Mouse (Mus musculus): ENCODE results near the gene Trpm6.
A peak's percentile ranks its signal among the peaks of the same experiment; 100 is the strongest.

The Trpm6 gene

DNA sequence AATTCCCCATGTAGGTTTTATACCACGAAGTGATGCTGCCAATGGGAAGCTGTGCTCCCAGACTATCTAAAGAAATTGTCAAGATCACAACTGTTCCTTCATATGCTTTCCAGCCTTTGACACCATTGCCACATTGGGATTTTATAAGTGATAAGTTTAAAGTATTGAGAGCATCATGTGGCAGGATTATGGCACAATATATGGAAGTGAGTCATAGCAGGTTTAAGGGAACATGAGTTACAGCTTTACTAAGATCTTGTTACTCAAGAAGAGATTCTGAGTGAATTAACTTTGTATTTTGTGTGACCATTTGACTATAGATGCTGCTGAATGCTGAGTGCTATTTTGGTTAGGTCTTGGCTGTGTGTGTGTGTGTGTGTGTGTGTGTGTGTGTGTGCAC lies 21.8 kb downstream of the Trpm6 start:
- no peak for DNase-seq (ENCODE audit: low spot score in 2 of 2)

DNA sequence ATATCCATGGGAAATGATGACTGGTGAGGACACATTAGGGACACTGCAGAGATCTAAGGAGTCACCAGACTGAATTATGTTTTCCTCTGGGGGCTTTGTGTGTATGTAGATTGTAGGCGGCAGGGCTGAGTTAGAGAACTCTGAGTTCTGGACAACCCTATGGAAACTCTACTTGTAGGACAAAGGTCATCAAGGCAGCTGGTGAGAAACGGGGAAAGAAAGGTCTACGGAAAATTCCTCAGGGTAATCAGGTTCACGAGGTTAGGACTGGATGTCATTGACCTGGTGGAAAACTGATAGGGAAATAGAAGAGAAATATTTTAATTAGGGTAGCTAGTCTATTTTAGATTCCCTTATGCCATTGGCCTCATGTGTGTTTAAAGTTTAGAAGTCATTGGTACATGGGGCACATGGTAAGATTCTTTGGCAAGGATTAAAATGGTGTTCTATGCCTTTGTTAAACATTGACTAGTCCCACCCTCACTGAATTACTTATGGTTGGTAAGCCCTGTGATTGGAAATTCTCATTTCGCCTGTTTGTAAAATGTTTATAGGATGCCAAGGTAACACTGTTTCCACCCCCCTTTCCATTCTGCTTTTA lies 23.2 kb downstream of the Trpm6 start:
- DNase-seq (ENCODE audit: low spot score in 2 of 2): no peak

DNA sequence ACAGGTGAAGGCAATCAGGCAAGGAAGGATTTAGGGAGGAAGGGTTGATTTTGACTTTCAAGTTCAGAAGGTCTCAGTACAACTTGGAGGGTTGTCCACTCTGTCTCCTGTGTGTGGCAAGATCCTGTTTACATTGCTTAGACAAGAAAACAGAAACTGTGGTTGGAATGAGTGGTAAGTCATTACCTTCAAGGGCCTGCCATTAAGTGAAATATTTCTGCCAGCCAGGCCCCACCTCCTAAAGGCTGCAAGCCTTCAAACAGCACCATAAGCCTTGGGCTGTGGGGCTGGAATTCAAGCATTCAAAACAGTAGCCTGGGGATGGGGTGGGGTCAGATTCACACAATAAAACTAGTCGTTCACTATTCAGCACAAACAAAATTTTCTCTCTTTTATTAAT lies 24.3 kb downstream of the Trpm6 start:
- no peak for DNase-seq (ENCODE audit: low spot score in 2 of 2)

DNA sequence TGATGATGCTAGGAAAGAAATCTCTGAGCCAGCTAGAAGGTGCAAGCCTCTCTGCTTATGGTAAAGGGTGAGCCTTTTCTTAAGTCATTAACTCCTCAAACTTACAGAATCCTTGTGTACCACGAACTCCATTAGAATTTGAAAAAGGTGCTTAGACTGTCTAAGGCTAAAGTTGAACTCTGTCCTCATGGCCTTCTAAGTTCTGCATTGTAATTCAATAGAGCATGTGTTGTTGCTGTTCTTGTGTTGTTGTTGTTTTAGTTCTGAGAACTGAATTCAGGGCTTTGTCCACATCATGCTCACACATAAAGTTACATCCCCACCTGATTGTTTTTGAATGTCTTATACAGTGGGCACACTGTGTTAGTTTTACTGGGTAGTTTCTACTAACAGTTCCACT lies 49.9 kb downstream of the Trpm6 start:
- DNase-seq (ENCODE audit: low spot score in 2 of 2): no peak

DNA sequence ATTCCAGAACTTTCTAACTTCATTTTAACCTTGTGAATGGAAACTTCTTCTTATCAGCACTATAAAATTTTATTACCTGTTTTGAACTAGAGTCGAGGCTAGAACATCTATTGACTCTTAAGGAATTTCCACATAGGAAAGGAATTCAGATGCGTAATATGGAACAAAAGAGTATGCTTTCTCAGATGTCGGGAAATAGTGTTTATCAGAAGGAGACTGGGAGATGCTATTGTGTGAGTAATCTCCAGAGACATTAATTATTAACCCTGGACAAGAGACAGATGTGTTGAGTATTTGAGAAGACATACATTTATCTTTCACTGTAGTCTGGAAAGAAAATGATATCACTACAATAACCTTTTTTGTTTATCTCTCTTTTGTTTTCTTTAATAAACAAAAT lies 61.5 kb downstream of the Trpm6 start:
- no peak for DNase-seq (ENCODE audit: low spot score in 2 of 2)

DNA sequence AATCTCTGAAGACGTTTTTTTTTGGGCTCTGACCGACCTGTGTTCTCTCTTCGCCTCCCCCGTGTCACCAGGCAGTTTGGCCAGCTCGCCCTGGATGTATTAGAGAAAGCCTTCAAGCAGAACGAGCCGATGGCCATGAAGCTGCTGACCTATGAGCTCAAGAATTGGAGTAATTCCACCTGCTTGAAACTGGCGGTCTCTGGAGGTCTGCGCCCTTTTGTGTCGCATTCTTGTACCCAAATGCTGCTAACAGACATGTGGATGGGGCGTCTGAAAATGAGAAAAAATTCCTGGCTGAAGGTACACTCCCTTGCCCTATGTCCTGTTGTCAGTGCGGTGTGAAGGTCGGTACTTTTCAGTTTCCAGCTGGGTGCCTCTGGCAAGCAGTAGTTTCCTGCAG lies 65.4 kb downstream of the Trpm6 start:
- DNase-seq (ENCODE audit: low spot score in 2 of 2): no peak

DNA sequence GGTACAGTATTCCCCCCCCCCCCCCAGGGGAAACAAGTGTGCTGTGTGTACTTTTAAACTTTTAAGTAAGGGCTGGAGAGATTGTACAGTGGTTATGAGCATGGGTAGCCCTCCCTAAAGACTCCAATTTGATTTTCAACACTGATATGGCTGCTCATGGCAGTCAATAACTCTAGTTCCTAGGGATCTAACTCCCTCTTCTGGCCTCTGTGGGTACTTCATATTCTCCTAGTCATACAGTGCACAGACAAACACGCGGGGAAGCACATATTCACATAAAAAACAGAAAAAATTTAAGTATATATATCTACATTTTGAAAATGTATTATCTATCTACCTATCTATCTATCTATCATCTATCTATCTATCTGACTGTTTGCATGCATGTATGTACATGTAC lies 67.6 kb downstream of the Trpm6 start:
- DNase-seq (ENCODE audit: low spot score in 2 of 2): no peak

DNA sequence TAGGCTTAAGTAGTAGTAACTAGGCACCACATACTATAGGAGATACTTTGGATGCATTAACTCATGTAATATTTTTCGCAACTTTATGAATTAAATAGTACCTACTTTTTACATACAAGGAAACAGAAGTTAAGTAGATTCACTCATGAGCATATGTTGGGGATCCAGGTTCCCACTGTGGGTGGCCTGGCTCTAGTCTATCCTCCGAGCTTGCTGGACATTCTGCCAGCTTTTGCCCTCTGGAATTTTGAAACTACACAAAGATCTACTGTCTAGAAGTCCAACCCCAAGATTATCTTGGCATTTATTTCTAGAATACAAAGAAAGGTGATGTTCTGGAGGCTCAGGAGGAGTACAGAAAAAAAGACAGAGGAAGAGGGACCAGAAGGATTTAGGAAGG lies 78.8 kb downstream of the Trpm6 start:
- DNase-seq (ENCODE audit: low spot score in 2 of 2): no peak

DNA sequence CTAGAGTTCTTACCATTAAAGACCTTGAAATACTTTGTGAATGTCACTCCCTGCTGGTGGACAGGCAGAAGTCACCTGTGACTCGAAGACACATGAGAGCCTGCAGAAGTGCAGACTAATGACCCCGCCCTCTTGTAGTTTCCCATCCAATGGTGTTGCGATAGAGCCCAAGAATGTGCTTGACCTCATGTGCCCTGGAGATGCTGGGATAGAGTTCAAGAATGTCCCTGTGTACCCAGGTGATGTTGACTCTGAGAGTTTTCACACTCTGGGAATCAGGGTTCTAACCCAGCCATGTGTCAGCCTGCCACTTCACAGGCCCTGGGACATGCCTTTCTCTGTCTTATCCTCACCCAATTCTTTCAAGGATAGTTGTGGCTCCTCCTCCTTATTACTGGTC lies 81.4 kb downstream of the Trpm6 start:
- DNase-seq (ENCODE audit: low spot score in 2 of 2): no peak

DNA sequence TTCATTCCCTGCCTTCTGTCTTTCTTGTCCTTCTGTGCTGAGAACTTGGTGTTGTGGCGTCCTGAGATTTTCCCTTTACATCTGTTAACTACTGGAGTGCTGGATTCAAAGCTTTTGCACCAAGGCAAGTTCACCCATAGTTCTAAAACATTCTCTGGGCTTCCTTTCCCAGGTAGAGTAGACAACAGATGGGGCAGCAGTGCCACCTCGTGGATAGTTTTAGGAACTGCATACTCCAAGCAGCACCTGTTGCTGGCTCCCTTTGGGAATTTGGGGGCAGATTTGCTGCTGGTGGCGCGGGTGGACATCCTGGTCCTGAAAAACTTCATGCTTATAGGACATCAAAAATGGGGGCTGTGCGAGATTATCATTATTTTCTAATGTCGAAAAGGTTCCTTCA lies 85.2 kb downstream of the Trpm6 start:
- peak; percentile 54 to 75 for DNase-seq (ENCODE audit: low spot score in 2 of 2)

DNA sequence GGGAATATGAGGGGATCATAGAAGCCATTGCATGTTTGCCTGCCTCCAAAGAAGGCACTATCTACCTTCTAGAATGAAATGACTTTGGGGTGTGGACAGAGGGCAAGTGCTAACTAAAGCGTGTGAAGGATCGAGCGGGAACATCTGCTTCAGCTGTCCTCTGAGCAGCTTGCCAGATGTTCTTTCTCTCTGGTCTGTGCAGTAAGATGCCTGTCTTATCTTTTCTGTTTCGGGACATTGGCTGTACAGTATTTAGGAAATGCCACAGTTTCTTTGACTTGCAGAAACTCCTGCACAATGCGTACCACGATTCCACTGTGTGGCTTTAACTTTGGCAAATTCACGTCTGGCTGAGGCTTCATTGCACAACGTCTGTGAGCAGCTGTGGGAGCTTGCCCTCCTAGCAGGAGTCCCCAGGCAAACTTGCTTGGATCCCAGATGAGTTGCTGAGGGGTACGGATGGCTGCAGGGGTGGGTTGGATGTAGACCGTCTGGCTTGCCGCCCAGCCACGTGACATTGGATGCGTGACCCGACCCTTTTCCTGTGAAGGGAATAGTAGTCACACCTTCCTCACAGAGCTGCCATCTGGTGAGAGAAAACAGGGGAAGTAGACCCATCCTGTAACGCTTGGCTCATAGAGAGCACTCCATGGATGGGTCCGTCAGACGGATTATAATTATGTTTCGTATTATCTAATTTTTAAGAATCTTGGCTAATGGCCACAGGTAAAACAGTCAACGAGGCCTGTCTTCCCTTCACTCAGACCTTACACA lies 92.2 kb downstream of the Trpm6 start:
- DNase-seq (ENCODE audit: low spot score in 2 of 2): no peak

DNA sequence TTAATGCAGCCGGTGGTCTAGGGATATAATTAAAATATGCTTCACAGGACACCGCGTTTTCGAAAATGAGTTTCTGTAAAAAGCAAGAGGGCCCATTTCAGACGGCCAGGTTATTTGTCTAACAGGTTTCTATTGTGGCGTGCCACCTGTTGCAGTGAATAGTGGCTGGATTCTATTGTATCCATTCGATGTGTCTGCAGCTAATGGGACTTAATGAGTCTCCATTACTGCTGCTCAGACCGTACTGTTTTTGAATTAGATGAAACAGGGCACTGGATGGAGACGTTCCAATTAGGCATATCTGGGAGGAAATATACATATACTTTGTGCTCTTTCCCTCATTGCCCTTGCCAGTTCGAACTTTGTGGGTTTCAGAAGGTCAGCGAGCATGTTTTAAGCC lies 92.8 kb downstream of the Trpm6 start:
- no peak for DNase-seq (ENCODE audit: low spot score in 2 of 2)

DNA sequence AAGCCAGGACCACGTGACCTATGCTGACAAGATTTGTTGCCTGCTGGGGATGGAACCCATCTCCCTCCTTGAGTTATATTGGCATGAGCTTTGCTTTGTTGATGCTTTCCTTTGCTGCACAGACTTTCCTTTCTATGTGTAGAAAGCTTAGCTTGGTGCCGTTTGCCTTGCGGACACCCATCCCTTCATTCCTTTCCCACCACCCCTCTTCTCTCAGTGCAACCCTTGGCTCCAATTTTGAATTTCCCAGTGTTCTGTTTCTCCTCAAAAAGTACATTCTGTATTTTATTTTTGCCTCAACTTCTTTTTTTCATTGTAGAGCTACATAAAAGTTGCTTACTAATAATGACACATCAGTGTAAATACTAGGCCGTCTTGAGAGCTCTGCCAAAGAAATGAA lies 96.6 kb downstream of the Trpm6 start:
- no peak for DNase-seq (ENCODE audit: low spot score in 2 of 2)

DNA sequence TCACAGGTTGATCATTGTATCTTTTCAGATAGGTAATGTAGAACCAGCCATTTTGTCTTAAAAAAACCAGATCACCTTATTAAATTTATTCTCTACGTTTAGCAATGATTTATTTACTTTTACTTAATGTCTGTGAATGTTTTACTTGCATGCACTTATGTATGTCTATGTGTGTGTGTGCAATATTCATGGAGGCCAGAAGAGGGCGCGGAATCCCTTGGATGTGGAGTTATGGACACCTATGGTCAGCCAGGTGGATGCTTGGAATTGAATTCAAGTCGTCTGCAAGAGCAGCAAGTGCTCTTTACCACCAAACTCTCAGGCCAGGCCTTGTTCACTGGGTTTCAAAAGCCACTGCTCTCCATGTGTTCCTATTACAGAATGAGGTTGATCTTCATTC lies 118.5 kb downstream of the Trpm6 start:
- DNase-seq (ENCODE audit: low spot score in 2 of 2): no peak

DNA sequence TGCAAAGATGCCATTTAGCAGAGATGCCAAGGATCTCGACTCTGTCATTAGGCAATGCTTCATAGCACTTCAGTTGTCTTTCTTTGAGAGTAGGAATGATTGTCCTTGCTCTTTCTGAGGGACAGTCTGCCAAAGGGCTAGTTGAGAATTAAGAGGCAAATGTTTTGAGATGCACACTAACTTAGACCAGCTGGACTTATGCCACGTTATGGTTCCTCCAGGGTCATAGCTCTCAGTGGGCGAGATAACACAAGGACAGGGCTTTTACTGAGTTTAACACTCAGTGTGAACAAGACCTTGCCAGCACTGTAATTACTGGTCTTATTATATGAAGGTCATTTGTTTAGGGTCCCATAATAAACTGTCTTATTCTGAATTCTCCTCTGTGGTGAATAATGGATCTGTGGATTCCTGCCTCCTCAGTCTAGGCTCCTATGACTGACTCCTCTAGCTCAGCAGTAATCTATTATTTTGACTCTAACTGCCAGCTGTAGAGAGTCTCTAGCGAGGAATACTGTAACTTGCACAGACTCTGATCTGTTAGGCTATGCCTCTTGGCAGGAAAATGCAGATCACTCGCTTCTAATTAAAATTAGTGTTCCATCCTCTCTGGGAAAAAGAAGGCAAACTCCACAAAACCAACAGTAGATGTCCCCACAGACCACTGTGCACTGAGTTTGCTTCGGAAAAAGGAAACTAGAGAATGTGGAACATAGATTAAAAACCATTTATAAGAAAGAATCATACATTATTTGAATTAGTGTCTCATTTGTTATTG lies 123.2 kb downstream of the Trpm6 start:
- peak in 1 of 2 experiments; percentile 24 for DNase-seq (ENCODE audit: low spot score in 2 of 2)

DNA sequence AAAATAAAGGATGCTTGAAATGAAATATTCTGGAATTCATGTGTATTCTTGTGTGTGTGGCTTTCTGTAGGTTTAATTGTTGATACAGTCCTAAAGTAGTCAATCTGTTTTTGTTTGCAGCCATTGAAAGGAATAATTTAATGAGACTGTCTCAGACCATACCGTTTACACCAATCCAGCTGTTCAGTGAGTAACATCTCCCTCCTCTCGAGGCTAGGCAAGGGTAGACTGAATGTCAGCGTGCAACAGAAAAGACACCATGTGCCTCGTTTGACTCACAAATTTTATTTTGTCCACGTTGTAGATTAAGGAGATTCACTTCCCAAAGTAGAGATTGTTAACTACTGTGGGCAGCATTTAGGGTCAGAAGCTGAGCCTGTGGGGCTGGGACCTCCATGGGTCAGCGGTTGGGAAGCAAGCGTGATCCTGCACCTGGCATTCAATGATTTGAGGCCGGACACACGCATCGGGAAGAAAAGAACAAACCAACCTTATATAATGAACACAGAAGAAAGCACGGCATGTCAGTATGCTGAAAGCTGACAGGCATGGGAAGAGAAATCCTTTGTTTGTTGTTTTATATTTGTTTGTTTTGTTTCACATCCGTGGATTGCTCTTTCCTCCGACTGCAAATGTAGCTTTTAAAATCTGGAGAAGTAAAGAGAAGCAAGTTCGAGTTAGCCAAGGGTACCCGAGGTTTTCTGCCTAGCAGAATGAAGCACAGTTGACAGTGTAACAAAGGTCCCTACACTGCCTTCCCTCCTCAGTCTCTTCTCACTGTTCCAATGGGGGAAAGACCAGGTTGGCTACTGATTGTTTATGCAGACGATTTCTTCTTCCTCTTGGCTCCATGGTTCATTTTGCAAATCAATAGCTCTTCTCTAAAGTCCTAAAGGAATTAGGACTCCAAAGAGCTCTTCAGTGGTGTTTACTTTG lies 124.2 kb downstream of the Trpm6 start:
- DNase-seq (ENCODE audit: low spot score in 2 of 2): no peak

DNA sequence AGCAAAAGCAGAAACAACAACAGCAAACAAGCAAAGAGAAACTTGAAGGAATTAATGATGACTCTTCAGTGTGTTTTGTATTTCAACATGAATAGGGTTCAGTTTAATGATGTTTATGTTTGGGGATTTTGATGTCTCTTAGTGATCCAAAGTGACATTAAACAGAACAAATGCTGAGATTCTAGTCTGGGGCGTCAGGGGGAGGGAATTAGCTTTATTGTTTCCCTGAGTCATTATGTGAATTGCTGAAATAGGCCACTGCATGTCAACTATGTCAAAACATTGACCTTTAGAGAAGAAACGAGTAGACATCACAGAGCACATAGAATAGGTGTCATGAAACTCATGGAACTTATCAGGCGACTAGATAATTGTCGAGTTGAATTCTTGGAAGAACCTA lies 129.5 kb downstream of the Trpm6 start:
- DNase-seq (ENCODE audit: low spot score in 2 of 2): no peak

DNA sequence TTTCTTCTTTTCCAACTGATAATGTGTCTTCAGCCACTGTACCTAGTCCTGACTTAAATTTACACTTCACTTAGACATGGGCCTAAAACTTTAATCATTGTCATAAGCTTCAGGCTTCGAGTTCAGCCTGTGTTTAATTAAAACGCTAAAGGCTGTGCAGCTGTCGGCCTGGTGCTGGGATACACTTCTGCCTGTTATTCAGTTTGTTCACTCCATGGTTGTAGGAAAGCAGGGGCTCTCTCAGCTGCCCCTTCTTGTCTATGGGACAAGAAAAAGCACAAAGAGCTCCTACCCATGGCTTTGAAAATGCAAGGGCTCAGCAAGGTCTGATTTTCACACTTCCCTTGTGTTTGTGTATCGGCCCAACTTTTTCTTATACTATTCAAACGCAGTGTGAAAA lies 131.4 kb downstream of the Trpm6 start:
- DNase-seq (ENCODE audit: low spot score in 2 of 2): no peak

DNA sequence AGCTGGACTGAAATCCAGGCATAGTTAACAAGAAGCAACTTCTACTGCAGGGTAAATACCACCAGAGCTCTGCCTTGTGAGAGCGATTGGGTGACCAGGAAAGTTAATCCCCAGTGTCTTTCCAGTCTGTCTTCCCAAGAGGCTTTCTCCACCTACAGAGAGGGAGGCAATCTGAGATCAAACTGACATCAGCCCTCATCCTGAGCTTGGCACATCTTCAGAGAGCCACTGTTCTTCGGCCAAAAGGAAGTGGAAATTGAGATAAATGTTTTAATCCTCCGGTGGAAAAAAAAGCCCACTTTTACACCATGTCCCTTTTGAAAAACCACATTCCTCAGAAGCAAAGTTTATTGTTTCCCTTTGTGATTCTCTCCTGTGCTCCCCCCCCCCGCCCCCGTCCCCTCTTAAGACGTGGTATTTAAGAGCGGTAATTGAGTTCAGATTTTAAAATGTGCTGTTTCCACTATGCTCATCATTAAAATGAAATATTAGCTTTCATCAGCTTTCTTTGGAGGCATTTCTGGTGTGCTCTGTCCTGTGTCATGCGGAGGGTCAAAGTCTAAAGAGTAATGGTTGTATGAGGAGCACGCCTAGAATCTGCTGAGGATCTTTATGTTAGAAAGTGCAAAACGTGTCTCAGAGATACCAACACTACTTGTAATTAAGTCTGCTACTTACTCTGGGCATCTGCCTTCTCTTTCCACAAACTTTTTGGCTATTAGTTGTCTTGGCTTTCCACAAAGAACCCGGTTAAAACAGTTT lies 138.0 kb downstream of the Trpm6 start:
- no peak for DNase-seq (ENCODE audit: low spot score in 2 of 2)

DNA sequence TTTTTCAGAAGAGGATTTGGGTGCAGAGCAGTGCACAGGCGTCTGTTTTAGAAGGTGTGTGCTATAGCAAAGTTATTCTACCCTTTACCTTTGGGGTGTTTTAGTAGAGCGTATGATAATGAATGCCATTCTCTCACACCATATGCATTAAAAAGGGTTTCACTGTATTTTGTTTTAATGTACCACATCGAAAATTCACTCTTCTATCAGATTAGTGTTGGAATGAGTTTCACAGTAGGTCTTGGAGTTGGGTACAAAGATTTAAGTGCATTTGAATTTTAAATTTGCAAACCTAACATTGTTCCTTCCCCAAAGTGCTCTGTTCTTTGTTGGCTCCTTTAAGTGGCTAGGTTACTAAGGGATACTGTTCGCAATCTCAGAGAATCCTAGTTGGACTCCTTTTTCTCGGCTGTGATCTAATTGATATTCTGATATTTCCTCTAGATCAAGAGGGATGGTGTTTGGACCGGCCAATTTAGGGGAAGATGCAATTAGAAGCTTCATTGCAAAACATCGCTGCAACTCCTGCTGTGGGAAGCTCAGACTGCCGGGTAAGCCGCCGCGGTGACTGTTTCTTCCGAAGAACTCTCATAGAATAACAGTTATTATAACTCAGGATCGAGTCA lies 138.8 kb downstream of the Trpm6 start:
- peak in 1 of 2 experiments; percentile 28 for DNase-seq (ENCODE audit: low spot score in 2 of 2)

Measured in cerebellum, postnatal 4 days (tissue).